In the genomic region with DNA sequence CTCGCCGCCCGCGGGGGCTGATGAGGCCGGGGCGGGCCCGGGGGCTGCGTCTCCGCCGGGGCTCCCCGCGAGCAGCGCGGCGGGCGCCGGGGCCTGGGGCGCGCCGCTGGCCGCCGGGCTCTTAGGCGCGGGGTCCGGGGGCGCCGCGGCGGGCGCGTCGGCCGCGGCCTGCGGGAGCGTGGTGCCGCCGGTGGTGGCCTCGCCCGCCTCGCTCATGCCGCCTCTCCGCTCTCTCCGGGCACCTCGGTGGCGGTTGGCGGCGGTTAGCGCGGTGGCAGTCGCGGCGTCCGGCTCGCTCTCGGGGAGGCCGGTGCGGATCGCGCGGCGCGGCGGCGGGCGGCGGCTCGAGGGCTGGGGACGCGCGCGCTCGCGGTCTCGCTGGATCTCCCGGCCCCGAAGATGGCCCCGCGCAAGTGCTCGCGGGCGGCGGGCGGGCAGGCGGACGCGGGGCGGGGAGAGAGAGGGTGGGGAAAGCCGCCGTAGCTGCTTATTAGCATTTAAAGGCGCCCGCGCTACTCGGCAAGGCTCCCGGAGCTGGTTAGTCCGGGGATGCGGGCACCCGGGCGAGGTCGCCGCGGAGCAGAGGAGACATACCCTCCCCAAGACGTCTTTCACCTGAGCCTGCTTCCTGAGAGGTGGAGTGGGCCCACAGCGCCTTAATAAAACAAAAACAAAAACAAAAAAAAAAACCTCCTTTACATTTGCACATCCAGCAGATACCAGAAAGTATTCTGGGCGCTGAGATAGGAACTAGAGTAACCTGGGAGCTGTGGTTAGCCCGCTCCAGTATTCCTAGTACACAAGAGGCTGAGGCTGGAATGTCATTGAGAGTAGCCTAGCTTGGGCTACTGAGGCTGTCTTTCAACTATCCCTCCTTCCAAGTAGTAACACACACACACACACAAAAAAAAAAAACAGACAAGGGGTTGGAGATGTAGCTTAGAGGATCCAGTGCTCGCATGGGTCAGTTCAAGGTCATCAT, we compare ENCODE assay signal across 8 mouse cellular contexts. TPM values are rescaled to one million over a fixed set of nuclear protein-coding genes. Genes with fewer than 3 reads are reported as not detected.
A peak's percentile ranks its signal among the peaks of the same experiment; 100 is the strongest.
DNase-seq lines count a peak whose midpoint lies in the region; ATAC-seq and TF ChIP-seq lines count a peak whose summit lies in the region.

A gene (minus strand): TSS at position 437 of the 982 bp plus-strand sequence.

- peak within 1 kb of the TSS; percentile 82 for H3K4me3 ChIP-seq in ES-Bruce4 (ENCODE audit: low read depth, low read length)
- H3K4me3 ChIP-seq in forebrain, embryonic 14.5 days (ENCODE audit: low read depth, low read length), result peak within 1 kb of the TSS; percentile 64
- H3K4me3 ChIP-seq in liver, embryonic 16.5 days (ENCODE audit: low read depth, low read length), result peak within 1 kb of the TSS; percentile 99
- peak within 1 kb of the TSS; percentile 89 for H3K4me3 ChIP-seq in neural tube, embryonic 13.5 days

- peak within 1 kb of the TSS; percentile 80 for H3K4me2 ChIP-seq in forebrain, embryonic 14.5 days (ENCODE audit: low read length)
- peak within 1 kb of the TSS; percentile 83 for H3K4me2 ChIP-seq in liver, embryonic 16.5 days (ENCODE audit: low read depth, low read length)
- peak within 1 kb of the TSS; percentile 89 for H3K4me2 ChIP-seq in neural tube, embryonic 13.5 days

- no peaks in the 10 kb centered on the region for H3K9me3 ChIP-seq in ES-Bruce4 (replicated peaks; ENCODE audit: control insufficient read depth, insufficient read depth, low read length, poor library complexity, severe bottlenecking)
- no peaks in the 10 kb centered on the region for H3K9me3 ChIP-seq in forebrain, embryonic 14.5 days (replicated peaks; ENCODE audit: control insufficient read depth, low read length)
- H3K9me3 ChIP-seq in liver, embryonic 16.5 days (replicated peaks; ENCODE audit: control insufficient read depth, low read length), result no peaks in the 10 kb centered on the region
- no peaks in the 10 kb centered on the region for H3K9me3 ChIP-seq in neural tube, embryonic 13.5 days

- H3K36me3 ChIP-seq in ES-Bruce4 (ENCODE audit: control insufficient read depth, insufficient read depth, low read length, poor library complexity, severe bottlenecking), result peaks cover 8% of the 10 kb centered on the region; the same call in 1 of the 2 replicates
- H3K36me3 ChIP-seq in forebrain, embryonic 14.5 days (ENCODE audit: control insufficient read depth, insufficient read depth, low read length), result no peaks in the 10 kb centered on the region
- no peaks in the 10 kb centered on the region for H3K36me3 ChIP-seq in liver, embryonic 16.5 days (ENCODE audit: control insufficient read depth, insufficient read depth)
- no peaks in the 10 kb centered on the region for H3K36me3 ChIP-seq in neural tube, embryonic 13.5 days

- H3K27me3 ChIP-seq in ES-Bruce4 (ENCODE audit: control insufficient read depth, insufficient read depth, low read length, poor library complexity, severe bottlenecking), result no peaks in the 10 kb centered on the region
- no peaks in the 10 kb centered on the region for H3K27me3 ChIP-seq in forebrain, embryonic 14.5 days (replicated peaks; ENCODE audit: control insufficient read depth, insufficient read depth, low read length)
- no peaks in the 10 kb centered on the region for H3K27me3 ChIP-seq in liver, embryonic 16.5 days (ENCODE audit: control insufficient read depth, insufficient read depth, low read depth, low read length)
- peaks cover 10% of the 10 kb centered on the region; the same call in 1 of the 2 replicates for H3K27me3 ChIP-seq in neural tube, embryonic 13.5 days

- no peak for TF ChIP-seq EP300 in ES-Bruce4 (IDR thresholded peaks at IDR 0.05; ENCODE audit: insufficient read depth, low read depth, low read length)

- ATAC-seq in cerebellum, adult (ENCODE audit: insufficient number of reproducible peaks, low FRiP score, low TSS enrichment), result peak; percentile 91
- peak; percentile 94 for ATAC-seq in forebrain, embryonic 14.5 days
- peak; percentile 80 for ATAC-seq in liver, embryonic 16.5 days (ENCODE audit: low read depth)
- ATAC-seq in neural tube, embryonic 13.5 days (ENCODE audit: low read depth), result peak; percentile 96

- no peaks in the 10 kb centered on the region for H3K4me1 ChIP-seq in ES-Bruce4 (ENCODE audit: control insufficient read depth, insufficient read depth, low read length)
- peaks cover 8% of the 10 kb centered on the region; the same call in 1 of the 2 replicates for H3K4me1 ChIP-seq in forebrain, embryonic 14.5 days (ENCODE audit: control insufficient read depth, insufficient read depth, low read length)
- peaks cover 38% of the 10 kb centered on the region for H3K4me1 ChIP-seq in liver, embryonic 16.5 days (ENCODE audit: control insufficient read depth, low read depth, low read length)
- H3K4me1 ChIP-seq in neural tube, embryonic 13.5 days (replicated peaks), result peaks cover 41% of the 10 kb centered on the region

- peak within 1 kb of the TSS; percentile 94 for H3K9ac ChIP-seq in ES-Bruce4 (ENCODE audit: low read depth, poor library complexity, severe bottlenecking)
- peak within 1 kb of the TSS; percentile 76 for H3K9ac ChIP-seq in forebrain, embryonic 14.5 days (ENCODE audit: low read length)
- H3K9ac ChIP-seq in liver, embryonic 16.5 days (ENCODE audit: low read depth, low read length), result peak within 1 kb of the TSS; percentile 95
- peak within 1 kb of the TSS; percentile 91 for H3K9ac ChIP-seq in neural tube, embryonic 13.5 days

- DNase-seq in forebrain, embryonic 14.5 days (ENCODE audit: low spot score), result peak; percentile 90
- DNase-seq in heart, postnatal 10 days, result peak; percentile 90 to 91
- DNase-seq in large intestine, adult 2 months (ENCODE audit: low read depth, low spot score), result no peak
- DNase-seq in telencephalon, adult 2 months (ENCODE audit: low read depth, low spot score), result peak; percentile 80

- WGBS in forebrain, embryonic 14.5 days, result under 1% methylated on average over 95 of the region's 107 CpGs
- WGBS in large intestine, adult 2 months, result 1% methylated on average over 105 of the region's 107 CpGs
- WGBS in liver, embryonic 16.5 days (ENCODE audit: insufficient replicate concordance), result 1% methylated on average over 77 of the region's 107 CpGs
- WGBS in neural tube, embryonic 13.5 days, result under 1% methylated on average over 101 of the region's 107 CpGs

- intact Hi-C loops in heart, postnatal 10 days (cut with DNase I), result loop anchor here (2.0 kb wide), 1 partner anchor 30 kb away; no protein-coding TSS in a partner anchor

- TF ChIP-seq CTCF in ES-Bruce4 (IDR thresholded peaks at IDR 0.05; ENCODE audit: low read depth, low read length), result no peak

- TF ChIP-seq POLR2A in ES-Bruce4 (IDR thresholded peaks at IDR 0.05; ENCODE audit: insufficient read depth, low read length), result no peak

- H3K27ac ChIP-seq in ES-Bruce4 (ENCODE audit: insufficient read depth, low read length), result peak within 1 kb of the TSS; percentile 33
- peak within 1 kb of the TSS; percentile 85 for H3K27ac ChIP-seq in forebrain, embryonic 14.5 days (ENCODE audit: low read depth, low read length)
- H3K27ac ChIP-seq in liver, embryonic 16.5 days (ENCODE audit: low read length), result peak within 1 kb of the TSS; percentile 98
- peak within 1 kb of the TSS; percentile 83 for H3K27ac ChIP-seq in neural tube, embryonic 13.5 days (replicated peaks)

RNA-seq across cellular contexts. Expression of the gene that starts here (rescaled TPM):
- 357 and 371 TPM in 2 replicates for polyA plus RNA-seq in ES-Bruce4 (2011; ENCODE audit: insufficient read depth, insufficient read length, low read depth, missing spikeins)
- 26.7 and 26.8 TPM in 2 replicates for polyA plus RNA-seq in forebrain, embryonic 14.5 days (2014; fragmentation: Nextera tagmentation; extraction: Ambion mirVana)
- 100 to 1,000 TPM; 235 to 248 TPM for total RNA-seq in heart, postnatal 10 days (2021)
- 67.0 and 76.5 TPM in 2 replicates for polyA plus RNA-seq in large intestine, adult 2 months (2012; rRNA removed)
- polyA plus RNA-seq in liver, embryonic 16.5 days (2015; fragmentation: Nextera tagmentation; extraction: Ambion mirVana), result 40.9 and 41.7 TPM in 2 replicates
- 19.8 and 24.5 TPM in 2 replicates for polyA plus RNA-seq in neural tube, embryonic 13.5 days (2015; fragmentation: Nextera tagmentation; extraction: Ambion mirVana)

Comparison
In these comparisons a context has a peak if more than half of its experiments do, and no peak if none do; other contexts are left out.
1. H3K27ac ChIP-seq: peak in every context shown above with its lines; median percentile 98 in liver, embryonic 16.5 days; 85 in forebrain, embryonic 14.5 days; 83 in neural tube, embryonic 13.5 days; 33 in ES-Bruce4.